Mouse (Mus musculus) left cerebral cortex, adult 6 months (tissue): ENCODE results near the gene Akr1b7. TPM values are rescaled to one million over a fixed set of nuclear protein-coding genes. Genes with fewer than 3 reads are reported as not detected.

Source experiments
- long read RNA-seq, 2 experiments: library from polyadenylated mRNA; unstranded; transcript quantifications; one replicate each; pipeline ENCODE4 v2.0.0; 2019 to 2020
- polyA plus RNA-seq: library from polyadenylated mRNA; unstranded; fragments of <200 nt; fragmentation: Nextera tagmentation; gene quantifications from 2 replicates; pipeline ENCODE4 v1.2.3, GENCODE M21; 2021

The Akr1b7 gene
- polyA plus RNA-seq, result not detected in 2 replicates
- long read RNA-seq, experiment 1, result 0 reads
- long read RNA-seq, experiment 2, result 0 reads

GRCm38 (mm10) chr6:34412023-34412422, at the start of gene Akr1b7:
TSS of gene Akr1b7 (plus strand) at chr6:34412334.

GRCm38 (mm10) chr6:34384110-34384661, 27.9 kb upstream of the Akr1b7 start, which contains the start of gene Akr1b10:
TSS of gene Akr1b10 (plus strand) at chr6:34384218.

Other genes with a start within 250 kb of the Akr1b7 start
- gene Slc35b4, start 235.2 kb upstream of the Akr1b7 start, polyA plus RNA-seq, result 29.8 and 46.2 TPM in 2 replicates
- gene Akr1b3, start 94.9 kb upstream of the Akr1b7 start, polyA plus RNA-seq, result 77.7 and 81.3 TPM in 2 replicates
- 1.9 and 2.2 TPM in 2 replicates for gene Akr1b8, start 58.2 kb upstream of the Akr1b7 start, polyA plus RNA-seq
- gene Akr1b10, start 28.1 kb upstream of the Akr1b7 start, polyA plus RNA-seq, result 24.3 and 27.9 TPM in 2 replicates
- 56.4 and 66.1 TPM in 2 replicates for gene Bpgm, start 63.9 kb downstream of the Akr1b7 start, polyA plus RNA-seq
- gene Cald1, start 186.2 kb downstream of the Akr1b7 start, polyA plus RNA-seq, result 13.1 and 16.6 TPM in 2 replicates